Mouse (Mus musculus) mouse embryonic stem cell (cell line): ENCODE results near the gene Anapc11.
"Not testable (repeated sequence)": the region's sequence is repeated elsewhere in the genome, so short reads cannot be mapped to it uniquely, and the experiment has no call there.

Experiments
- in situ Hi-C, 2 experiments: fragments of 300-500 bp; cut with MboI; formaldehyde crosslinking; loops; 1 replicate in 1 of 2; 3 replicates in 1 of 2; pipeline ENCODE4 v1.14.3; 2019 to 2020; ENCODE audit warnings: low sequenced_read_pairs in 2 of 2, low pct_unique_long_range_greater_than_20kb in 1 of 2, mixed read lengths in 1 of 2; ENCODE audit not compliant: unreplicated experiment in 1 of 2

The Anapc11 gene

GRCm38 (mm10) chr11:120598283-120598989 lies at the start of gene Anapc11, which contains the start of gene Alyref:
TSS of gene Anapc11 (plus strand) at chr11:120598421.
TSS of gene Alyref (minus strand) at chr11:120598365.
- in situ Hi-C loops = no loop called here

GRCm38 (mm10) chr11:120548786-120549167 lies 49.4 kb upstream of the Anapc11 start:
- in situ Hi-C loops = no loop called here

- in situ Hi-C loops = no loop called here
Observed at GRCm38 (mm10) chr11:120549168-120549945, 48.9 kb upstream of the Anapc11 start, which contains the start of gene Mcrip1. TSS of gene Mcrip1 (minus strand) at chr11:120549727.

GRCm38 (mm10) chr11:120549986-120550809 lies 48.0 kb upstream of the Anapc11 start:
- in situ Hi-C loops = no loop called here

- in situ Hi-C loops = no loop called here
Observed at GRCm38 (mm10) chr11:120550810-120551440, 47.3 kb upstream of the Anapc11 start, which contains the start of gene Ppp1r27. TSS of gene Ppp1r27 (minus strand) at chr11:120551132.

GRCm38 (mm10) chr11:120552736-120553135 lies 45.5 kb upstream of the Anapc11 start:
- in situ Hi-C loops = no loop called here

- in situ Hi-C loops = no loop called here
Observed at GRCm38 (mm10) chr11:120554834-120555233, 43.4 kb upstream of the Anapc11 start.

GRCm38 (mm10) chr11:120555260-120555659 lies 43.0 kb upstream of the Anapc11 start:
- in situ Hi-C loops = no loop called here

- in situ Hi-C loops = not testable (repeated sequence)
Observed at GRCm38 (mm10) chr11:120558843-120559242, 39.4 kb upstream of the Anapc11 start.

- in situ Hi-C loops = loop anchor here in 1 of 2 experiments (5.0 kb wide), 1 partner anchor 44 kb away; no protein-coding TSS in a partner anchor
Observed at GRCm38 (mm10) chr11:120560952-120561728, 37.1 kb upstream of the Anapc11 start.

GRCm38 (mm10) chr11:120562949-120563348 lies 35.3 kb upstream of the Anapc11 start:
- in situ Hi-C loops = loop anchor here in 1 of 2 experiments (5.0 kb wide), 1 partner anchor 46 kb away; no protein-coding TSS in a partner anchor

GRCm38 (mm10) chr11:120565114-120565513 lies 33.1 kb upstream of the Anapc11 start:
- in situ Hi-C loops = no loop called here

GRCm38 (mm10) chr11:120568324-120568723 lies 29.9 kb upstream of the Anapc11 start:
- in situ Hi-C loops = no loop called here

- in situ Hi-C loops = no loop called here
Observed at GRCm38 (mm10) chr11:120571122-120571521, 27.1 kb upstream of the Anapc11 start.

GRCm38 (mm10) chr11:120571754-120572416 lies 26.3 kb upstream of the Anapc11 start:
- in situ Hi-C loops = no loop called here

GRCm38 (mm10) chr11:120572417-120572751 lies 25.8 kb upstream of the Anapc11 start:
- in situ Hi-C loops = no loop called here
